In the genomic region with DNA sequence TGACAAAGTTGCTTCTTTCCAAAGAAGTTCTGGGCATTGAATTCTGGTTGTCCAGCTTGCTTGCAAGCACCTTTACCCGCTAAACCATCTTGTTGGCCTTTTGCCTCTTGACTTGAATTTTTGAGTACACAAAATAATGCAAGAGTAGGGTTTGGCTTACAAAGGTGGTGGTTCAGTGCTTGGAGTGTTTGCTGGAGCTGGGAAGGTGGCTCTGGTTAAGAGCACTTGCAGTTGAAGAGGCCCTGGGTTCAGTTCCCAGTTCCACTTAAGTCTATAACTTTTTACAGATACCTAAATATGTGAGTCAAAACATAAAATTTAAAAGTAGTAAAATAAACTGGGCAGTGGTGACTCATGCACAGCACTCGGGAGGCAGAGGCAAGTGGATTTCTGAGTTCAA, we compare ENCODE assay signal across 22 mouse cellular contexts.
"Had no signal": no experiment of that assay in that cellular context is flagged by ENCODE, and none has a peak within 500 bp of the region (broad histone marks: within the 10 kb centered on the region; RNA-seq: fewer than 3 reads in every experiment).

No protein-coding gene starts in this region.

- H3K27me3 ChIP-seq: kidney, embryonic 15.5 days; limb, embryonic 12.5 days; limb, embryonic 15.5 days; megakaryocyte, embryonic 14.5 days; midbrain, embryonic 13.5 days; neural tube, embryonic 13.5 days; stomach, embryonic 15.5 days had no signal

- H3K4me1 ChIP-seq: kidney, embryonic 15.5 days; limb, embryonic 12.5 days; limb, embryonic 15.5 days; midbrain, embryonic 10.5 days; midbrain, embryonic 13.5 days; neural tube, embryonic 13.5 days; stomach, embryonic 15.5 days had no signal

- H3K27ac ChIP-seq: kidney, embryonic 15.5 days; limb, embryonic 12.5 days; limb, embryonic 15.5 days; liver, embryonic 14.5 days; midbrain, embryonic 10.5 days; midbrain, embryonic 13.5 days; neural tube, embryonic 13.5 days; stomach, embryonic 15.5 days had no signal

- DNase-seq: kidney, adult 2 months; kidney, postnatal 10 days; kidney, postnatal 36 days; left cerebral cortex, postnatal 4 days; liver, postnatal 0 days; retina, postnatal 1 day; right cerebral cortex, postnatal 25 days; spleen, adult 18-20 months; thymus, postnatal 25 days had no signal

- H3K9ac ChIP-seq: kidney, embryonic 15.5 days; limb, embryonic 12.5 days; limb, embryonic 15.5 days; liver, embryonic 14.5 days; liver, postnatal 0 days; midbrain, embryonic 13.5 days; neural tube, embryonic 13.5 days; stomach, embryonic 15.5 days had no signal

- H3K9me3 ChIP-seq: kidney, embryonic 15.5 days; limb, embryonic 12.5 days; limb, embryonic 15.5 days; megakaryocyte, embryonic 14.5 days; midbrain, embryonic 10.5 days; midbrain, embryonic 13.5 days; neural tube, embryonic 13.5 days; stomach, embryonic 15.5 days had no signal

- H3K4me2 ChIP-seq: kidney, embryonic 15.5 days; limb, embryonic 12.5 days; limb, embryonic 15.5 days; liver, embryonic 11.5 days; midbrain, embryonic 13.5 days; neural tube, embryonic 13.5 days; stomach, embryonic 15.5 days had no signal

- ATAC-seq: intestine, postnatal 0 days; liver, postnatal 0 days; midbrain, embryonic 13.5 days; midbrain, embryonic 16.5 days had no signal

- H3K4me3 ChIP-seq: kidney, embryonic 15.5 days; limb, embryonic 12.5 days; limb, embryonic 15.5 days; megakaryocyte, embryonic 14.5 days; midbrain, embryonic 10.5 days; midbrain, embryonic 13.5 days; myocyte; neural tube, embryonic 13.5 days; stomach, embryonic 15.5 days had no signal
